Mouse (Mus musculus) right cerebral cortex, postnatal 14 days (tissue): Measurements from ENCODE around the gene Plxna2.
A peak's percentile ranks its signal among the peaks of the same experiment; 100 is the strongest.

Source experiments
- DNase-seq: peaks from one replicate; pipeline ENCODE4 v3.0.0; 2022

Plxna2 gene

DNA sequence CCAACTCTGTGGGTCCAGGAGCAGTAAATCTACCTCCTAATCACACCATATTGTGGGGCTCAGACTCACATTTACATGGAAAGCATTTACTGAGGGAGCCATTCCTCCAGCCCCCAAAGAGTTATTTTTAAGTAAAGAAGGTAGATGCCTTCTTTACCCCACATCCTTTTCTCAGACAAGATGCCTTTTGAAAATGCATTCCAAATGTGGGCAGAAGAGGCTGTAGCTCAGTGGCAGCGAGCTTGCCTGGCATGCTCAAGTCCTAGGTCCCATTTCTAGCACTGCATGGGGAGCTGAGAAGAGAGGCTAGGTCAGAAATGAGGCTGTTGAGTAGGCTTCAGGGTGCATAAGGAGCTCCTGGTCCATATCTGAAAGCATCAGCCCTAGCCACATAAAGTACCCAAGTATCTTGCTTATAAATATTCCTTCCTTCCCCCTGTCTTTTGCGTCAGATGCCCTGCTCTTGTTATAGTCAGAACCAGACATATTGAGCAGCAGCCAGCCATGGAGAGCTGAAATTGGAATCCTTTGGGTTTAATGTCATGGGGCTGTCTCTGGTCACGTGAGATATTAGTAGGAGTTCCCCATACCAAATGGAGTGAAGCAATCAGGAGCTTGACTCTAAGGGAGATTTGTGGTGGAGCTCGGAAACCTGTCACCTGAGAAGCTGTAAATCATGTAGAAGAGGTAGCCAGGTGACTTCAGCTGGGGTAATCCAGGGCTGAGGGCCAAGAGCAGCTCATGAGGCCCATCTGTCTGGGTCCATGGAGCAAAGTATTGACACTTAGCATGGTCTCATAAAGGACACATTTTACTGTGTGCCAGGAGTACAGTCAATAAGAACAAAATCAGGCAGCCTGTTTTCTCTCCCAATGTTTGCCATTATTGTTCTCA is 96.4 kb downstream of the Plxna2 start:
- no peak for DNase-seq

- DNase-seq, result no peak
Observed at GRCm38 (mm10) chr1:194717451-194717874, 99.4 kb downstream of the Plxna2 start.

- DNase-seq, result no peak
Observed at GRCm38 (mm10) chr1:194720406-194720805, 102.4 kb downstream of the Plxna2 start.

GRCm38 (mm10) chr1:194721260-194721659 is 103.2 kb downstream of the Plxna2 start:
- no peak for DNase-seq

GRCm38 (mm10) chr1:194722329-194722728 is 104.3 kb downstream of the Plxna2 start:
- DNase-seq, result peak; percentile 55

DNA sequence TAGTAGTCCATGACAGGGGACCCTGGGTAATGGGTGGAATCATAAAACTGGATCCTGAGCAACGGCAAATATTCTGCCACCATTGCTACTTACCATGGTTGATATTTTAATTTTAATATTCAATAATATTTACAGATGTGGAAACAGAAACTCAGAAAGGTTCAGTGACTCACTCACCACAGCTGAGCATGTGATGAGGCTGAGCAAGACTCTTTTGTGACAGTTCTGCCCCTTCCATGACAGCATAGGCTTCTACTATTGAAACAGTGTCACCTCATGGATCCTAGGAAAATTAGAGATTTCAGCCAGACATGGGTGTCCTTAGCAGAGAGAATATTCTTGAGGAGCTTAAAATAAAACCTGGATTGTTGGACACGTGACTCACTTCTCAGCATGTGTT is 116.8 kb downstream of the Plxna2 start:
- DNase-seq, result no peak

DNA sequence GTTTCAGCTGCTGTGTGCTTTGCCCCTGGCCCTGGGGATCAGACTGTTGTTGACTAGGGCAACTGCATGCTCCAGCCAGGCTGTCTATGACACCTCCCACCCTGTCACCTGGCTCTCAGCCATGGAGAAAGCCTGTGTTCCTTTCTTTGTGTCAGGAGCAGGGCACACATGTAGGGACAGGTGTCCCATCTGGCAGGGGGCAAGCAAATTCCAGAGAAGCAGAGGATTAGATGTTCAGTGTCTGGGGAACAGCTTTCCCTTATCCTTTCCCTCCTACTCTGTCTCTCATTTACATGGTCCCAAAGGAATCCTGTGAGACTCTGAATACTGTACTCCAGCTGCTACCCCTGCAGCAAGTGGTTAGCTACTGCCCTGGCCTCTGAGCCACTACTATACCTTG is 121.9 kb downstream of the Plxna2 start:
- no peak for DNase-seq

GRCm38 (mm10) chr1:194742901-194743422 is 124.9 kb downstream of the Plxna2 start:
- no peak for DNase-seq

GRCm38 (mm10) chr1:194745177-194745934 is 127.3 kb downstream of the Plxna2 start:
- DNase-seq, result no peak

DNA sequence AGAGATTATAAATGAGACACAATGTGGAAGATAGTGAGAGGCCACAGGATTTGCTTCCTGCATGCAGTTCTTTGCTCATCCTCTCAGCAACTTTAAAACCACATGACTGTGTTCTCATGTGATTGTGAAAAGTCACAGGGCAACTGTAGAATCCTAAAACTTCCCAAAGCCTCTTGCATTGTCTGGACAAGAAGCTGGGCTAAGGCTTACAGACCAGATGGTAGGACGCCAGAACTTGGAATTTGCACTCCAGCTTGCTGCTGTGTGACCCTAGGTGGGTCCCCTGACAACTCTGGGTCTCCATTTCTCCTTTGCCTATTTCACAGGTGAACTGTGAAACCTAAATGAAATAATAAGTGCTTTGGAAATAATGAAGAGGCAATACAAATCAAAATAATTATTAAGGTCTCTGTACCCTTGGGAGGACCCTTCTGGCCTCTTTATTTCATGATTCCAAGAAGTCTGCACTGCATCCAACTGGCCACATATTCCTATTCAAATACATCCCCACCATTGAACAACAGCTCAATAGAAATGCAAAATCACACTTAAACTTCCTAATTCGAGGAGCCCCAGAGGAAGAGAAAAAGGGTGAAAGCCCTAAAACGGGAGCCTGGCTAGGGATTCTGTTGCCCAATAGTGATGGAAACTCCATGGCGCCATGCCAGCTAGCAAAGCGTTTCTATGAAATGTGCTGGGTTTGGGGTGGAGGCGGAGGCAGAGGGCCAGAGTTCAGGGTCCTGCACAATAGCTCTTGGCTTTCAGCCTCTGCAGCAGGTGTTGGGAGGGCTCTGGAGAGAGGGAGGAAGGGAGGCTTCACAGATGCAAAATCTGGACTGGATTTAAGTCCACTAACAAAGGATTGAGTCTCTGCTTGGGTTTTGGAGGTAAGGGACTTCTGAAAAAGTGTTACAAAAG is 128.6 kb downstream of the Plxna2 start:
- DNase-seq, result peak; percentile 59

- DNase-seq, result no peak
Observed at GRCm38 (mm10) chr1:194747258-194747657, 129.2 kb downstream of the Plxna2 start.

GRCm38 (mm10) chr1:194753168-194753567 is 135.2 kb downstream of the Plxna2 start:
- peak; percentile 66 for DNase-seq

DNA sequence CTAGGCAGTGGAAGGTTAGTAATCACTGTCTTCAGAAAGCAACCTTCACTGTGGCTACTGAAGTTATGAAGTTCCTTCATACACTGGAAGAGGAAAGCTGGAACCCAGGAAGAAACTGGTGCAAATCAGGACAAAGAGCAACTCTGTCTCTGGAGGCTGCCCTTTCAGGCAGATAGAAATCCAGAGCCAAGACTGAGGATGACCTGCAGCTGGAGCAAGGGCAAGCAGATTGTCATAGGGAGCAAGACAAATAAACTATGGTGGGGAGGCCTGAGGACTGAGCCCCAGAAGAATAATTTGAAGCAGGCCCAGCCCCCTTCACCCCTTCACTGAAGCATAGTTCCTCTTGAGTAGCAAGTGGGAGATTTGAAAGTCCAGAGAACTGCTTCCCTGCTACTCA is 138.0 kb downstream of the Plxna2 start:
- no peak for DNase-seq

- no peak for DNase-seq
Observed at GRCm38 (mm10) chr1:194756409-194756808, 138.4 kb downstream of the Plxna2 start.

DNA sequence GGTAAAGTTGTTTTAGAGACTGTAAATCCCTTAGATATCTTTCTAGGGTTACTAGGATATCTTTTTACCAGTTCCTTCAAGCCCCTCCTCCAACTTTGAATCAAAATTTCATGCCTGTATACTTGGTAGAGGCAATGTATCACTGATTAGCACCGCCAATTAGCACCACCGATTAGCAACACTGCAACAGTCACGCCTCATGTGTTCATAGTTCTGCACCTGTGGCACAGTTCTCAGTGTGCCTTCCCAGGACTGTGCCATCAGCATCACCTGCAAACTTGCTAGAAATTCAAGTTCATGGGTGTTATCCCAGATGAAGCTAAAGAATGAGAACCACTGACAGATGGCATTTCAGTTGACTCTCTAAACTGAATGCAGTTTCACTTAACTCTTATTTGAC is 138.8 kb downstream of the Plxna2 start:
- no peak for DNase-seq

- no peak for DNase-seq
Observed at GRCm38 (mm10) chr1:194761432-194762212, 143.6 kb downstream of the Plxna2 start.

DNA sequence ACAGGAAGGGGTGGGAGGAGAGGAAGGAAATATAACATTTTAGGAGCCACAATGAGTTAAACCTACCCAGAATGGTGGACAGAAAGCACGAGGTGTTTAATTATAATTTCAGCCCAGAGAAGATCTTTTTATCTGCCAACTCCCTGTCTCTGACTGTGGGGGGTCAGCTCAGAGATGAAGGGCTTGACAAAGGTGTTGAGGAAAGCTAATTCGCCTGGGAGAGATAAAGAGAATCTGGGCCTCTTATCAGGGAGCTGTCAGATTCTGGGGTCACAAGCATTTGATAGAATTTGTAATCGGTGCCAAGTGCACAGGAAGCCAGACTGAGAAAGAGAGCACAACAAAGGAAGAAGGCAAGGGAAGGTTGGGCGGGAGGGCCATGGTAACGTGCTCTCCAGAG is 144.9 kb downstream of the Plxna2 start:
- DNase-seq, result no peak

DNA sequence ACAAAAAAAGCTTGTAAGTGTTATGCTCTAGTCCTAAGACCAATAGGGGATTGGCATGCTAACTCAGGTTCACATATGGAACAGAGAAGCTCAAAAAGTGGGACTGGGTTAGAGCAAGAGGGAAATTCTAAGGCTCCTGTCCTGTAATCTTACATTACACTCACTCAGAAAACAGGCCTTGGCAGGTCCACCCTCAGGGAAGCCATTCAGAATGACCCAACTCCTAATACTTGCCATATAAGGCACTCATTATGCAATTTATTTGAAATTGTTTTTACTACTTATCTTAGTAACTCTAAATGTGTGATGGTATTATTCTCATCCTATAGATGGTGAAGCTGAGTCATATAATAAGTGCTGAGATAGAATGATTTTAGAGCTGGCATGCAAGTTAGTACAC is 146.9 kb downstream of the Plxna2 start:
- DNase-seq, result no peak

DNA sequence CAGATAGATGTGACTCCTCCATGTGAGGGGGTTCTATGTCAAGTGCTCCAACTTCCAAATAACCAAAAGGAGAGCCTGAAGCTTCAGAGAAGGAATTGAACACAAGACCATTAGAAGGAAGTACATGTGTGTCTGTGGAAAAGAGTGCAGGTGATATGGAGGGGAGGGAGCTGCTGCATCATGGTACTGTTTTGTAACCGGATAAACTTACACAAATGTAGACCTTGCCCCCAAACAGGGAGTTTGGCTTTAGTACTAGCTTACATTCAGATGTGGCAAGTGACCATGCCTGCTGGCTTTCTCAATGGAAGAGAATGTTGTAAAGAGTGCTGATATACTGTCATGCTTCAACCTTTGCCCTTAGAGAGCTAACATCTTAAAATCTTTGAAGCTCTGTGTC is 150.8 kb downstream of the Plxna2 start:
- DNase-seq, result no peak

GRCm38 (mm10) chr1:194772053-194772452 is 154.0 kb downstream of the Plxna2 start:
- DNase-seq, result no peak

- DNase-seq, result no peak
Observed at GRCm38 (mm10) chr1:194773899-194774298, 155.9 kb downstream of the Plxna2 start.

DNA sequence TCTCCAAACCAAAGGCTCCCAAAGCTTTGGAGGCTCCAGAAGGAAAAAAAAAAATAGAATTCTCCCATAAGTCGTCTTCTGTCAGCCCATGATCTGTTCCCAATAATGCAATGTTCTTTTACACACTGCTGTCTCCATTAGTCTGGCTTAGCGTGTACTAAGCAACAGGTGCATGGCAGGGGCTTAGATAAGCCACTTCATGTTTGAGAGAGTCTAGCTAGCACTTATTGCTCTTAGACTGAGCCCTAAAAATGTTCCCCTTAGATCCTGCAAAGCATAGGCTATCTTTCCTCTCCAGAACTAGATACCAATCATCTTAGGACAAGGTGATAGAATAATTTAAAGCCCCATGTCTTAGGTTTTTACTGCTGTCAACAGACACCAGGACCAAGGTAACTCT is 156.3 kb downstream of the Plxna2 start:
- no peak for DNase-seq
